Mouse (Mus musculus) olfactory bulb, adult 2 months (tissue): ENCODE results near the gene Nrk.

Experiments
- CTCF ChIP-seq: fragments of 200-500 bp; IDR thresholded peaks from 2 replicates; pipeline ENCODE4 v1.5.1; 2012; ENCODE audit warnings: low read depth, mild to moderate bottlenecking, low read length, moderate library complexity; ENCODE audit not compliant: insufficient read depth
- POLR2A ChIP-seq: fragments of 200-500 bp; IDR thresholded peaks from 2 replicates; pipeline ENCODE4 v1.6.1; 2012; ENCODE audit warnings: mild to moderate bottlenecking, low read depth, low read length, moderate library complexity; ENCODE audit not compliant: insufficient read depth

GRCm38 (mm10) chrX:138960713-138961112 lies 46.5 kb downstream of the Nrk start:
- TF ChIP-seq CTCF (no peak), POLR2A (no peak)
